Mouse (Mus musculus) adrenal gland, postnatal 4 days (tissue): ENCODE data around the gene Bri3bp. TPM values are rescaled to one million over a fixed set of nuclear protein-coding genes. Genes with fewer than 3 reads are reported as not detected.

ENCODE experiments used
- microRNA-seq: library from miRNA; unstranded; fragments of <30 nt; microRNA quantifications from one replicate; pipeline ENCODE4 v1.2.0, GENCODE M21; 2021
- total RNA-seq, 2 experiments: library from RNA; stranded (reverse); gene quantifications; 2 replicates each; pipeline ENCODE4 v1.2.3; 2021

Bri3bp gene
- total RNA-seq, 2 experiments from 2014 or later = 34.2 to 37.0 TPM

Small RNA genes within 50 kb of the gene (microRNA-seq; reads per million reads assigned to microRNA genes)
- gene Gm27551 = not detected

Other genes starting within 250 kb of the Bri3bp start
- gene Scarb1, start 100.5 kb upstream of the Bri3bp start, total RNA-seq = 100 to 1,000 TPM; 582 to 655 TPM
- under 1 TPM in 1 of 2 experiments, not detected in 1; 0.25 TPM for gene Gm10382, start 52.2 kb upstream of the Bri3bp start, total RNA-seq
- gene Ubc, start 51.4 kb upstream of the Bri3bp start, total RNA-seq = 1,000 to 10,000 TPM; 1,138 to 1,334 TPM
- gene Dhx37, start 7.4 kb upstream of the Bri3bp start, total RNA-seq = 10 to 100 TPM; 14.0 to 16.0 TPM
- 10 to 100 TPM; 12.8 to 18.9 TPM for gene Aacs, start 34.2 kb downstream of the Bri3bp start, total RNA-seq
- gene Tmem132b, start 90.2 kb downstream of the Bri3bp start, total RNA-seq = 1 to 10 TPM; 1.8 to 2.2 TPM